Mouse (Mus musculus) layer of hippocampus, postnatal 10 days (tissue): ENCODE data around the gene BC034090. TPM values are rescaled to one million over a fixed set of nuclear protein-coding genes. Genes with fewer than 3 reads are reported as not detected.
"Not testable (repeated sequence)": the region's sequence is repeated elsewhere in the genome, so short reads cannot be mapped to it uniquely, and the experiment has no call there.

Experiments
- DNase-seq, 2 experiments: peaks; one replicate each; pipeline ENCODE4 v3.0.0; 2021; ENCODE audit warnings: low spot score in 2 of 2
- long read RNA-seq: library from polyadenylated mRNA; stranded (forward); transcript quantifications from one replicate; pipeline ENCODE4 v2.0.0, GENCODE M21; 2023
- total RNA-seq, 2 experiments: library from RNA; stranded (reverse); gene quantifications; 2 replicates each; pipeline ENCODE4 v1.2.3; 2021

The BC034090 gene
- total RNA-seq: 1 to 10 TPM; 6.2 to 8.4 TPM
- long read RNA-seq: 0 reads

GRCm38 (mm10) chr1:155243797-155244770, at the start of gene BC034090:
BC034090 (minus strand) TSS chr1:155244444.
- peak in 1 of 2 experiments; percentile 61 for DNase-seq

- DNase-seq: peak; percentile 24 to 37
Observed at GRCm38 (mm10) chr1:155293446-155293845, 49.2 kb upstream of the BC034090 start.

- DNase-seq: no peak
Observed at GRCm38 (mm10) chr1:155289411-155289810, 45.2 kb upstream of the BC034090 start.

GRCm38 (mm10) chr1:155288033-155288432, 43.8 kb upstream of the BC034090 start:
- DNase-seq: no peak

GRCm38 (mm10) chr1:155283808-155284207, 39.6 kb upstream of the BC034090 start:
- DNase-seq: no peak

GRCm38 (mm10) chr1:155281003-155281793, 37.0 kb upstream of the BC034090 start:
- DNase-seq: peak; percentile 75 to 78

GRCm38 (mm10) chr1:155280306-155280705, 36.1 kb upstream of the BC034090 start:
- DNase-seq: no peak

GRCm38 (mm10) chr1:155276381-155277033, 32.3 kb upstream of the BC034090 start:
- DNase-seq: no peak

GRCm38 (mm10) chr1:155275793-155276192, 31.5 kb upstream of the BC034090 start:
- no peak for DNase-seq

GRCm38 (mm10) chr1:155274976-155275375, 30.7 kb upstream of the BC034090 start:
- DNase-seq: no peak

GRCm38 (mm10) chr1:155272953-155273352, 28.7 kb upstream of the BC034090 start:
- no peak for DNase-seq

GRCm38 (mm10) chr1:155262496-155262895, 18.3 kb upstream of the BC034090 start:
- DNase-seq: not testable (repeated sequence)

- no peak for DNase-seq
Observed at GRCm38 (mm10) chr1:155254309-155254708, 10.1 kb upstream of the BC034090 start.

- no peak for DNase-seq
Observed at GRCm38 (mm10) chr1:155253126-155253525, 8.9 kb upstream of the BC034090 start.

GRCm38 (mm10) chr1:155252631-155253121, 8.4 kb upstream of the BC034090 start:
- DNase-seq: no peak

- DNase-seq: no peak
Observed at GRCm38 (mm10) chr1:155251596-155251995, 7.4 kb upstream of the BC034090 start.

GRCm38 (mm10) chr1:155250531-155251135, 6.4 kb upstream of the BC034090 start:
- no peak for DNase-seq

GRCm38 (mm10) chr1:155249896-155250295, 5.7 kb upstream of the BC034090 start:
- DNase-seq: no peak

GRCm38 (mm10) chr1:155248041-155248440, 3.8 kb upstream of the BC034090 start:
- no peak for DNase-seq

GRCm38 (mm10) chr1:155247441-155247840, 3.2 kb upstream of the BC034090 start:
- no peak for DNase-seq

GRCm38 (mm10) chr1:155245516-155245915, 1.3 kb upstream of the BC034090 start:
- no peak for DNase-seq
